Mouse (Mus musculus) layer of hippocampus, adult 2 months (tissue): ENCODE results near the gene Ahsg. TPM values are rescaled to one million over a fixed set of nuclear protein-coding genes. Genes with fewer than 3 reads are reported as not detected.

Experiments
- DNase-seq, 2 experiments: peaks; one replicate each; pipeline ENCODE4 v3.0.0; 2022; ENCODE audit warnings: low spot score in 2 of 2
- H3K27ac ChIP-seq: fragments of 200-600 bp; 2 replicates; pipeline ENCODE4 v1.8.1; 2022
- H3K4me3 ChIP-seq: fragments of 200-600 bp; 2 replicates; pipeline ENCODE4 v1.8.1; 2022; ENCODE audit warnings: mild to moderate bottlenecking
- CTCF ChIP-seq: fragments of 200-600 bp; conservative IDR thresholded peaks from 2 replicates; pipeline ENCODE4 v1.8.1; 2022; ENCODE audit warnings: antibody characterized with exemption, mild to moderate bottlenecking, moderate library complexity
- total RNA-seq, 2 experiments: library from RNA; stranded (reverse); gene quantifications; 2 replicates each; pipeline ENCODE4 v1.2.3; 2021

Gene Ahsg
- total RNA-seq, 2 experiments from 2014 or later, result not detected

- no peak for TF ChIP-seq CTCF
- no peak for DNase-seq
- Histone ChIP-seq H3K4me3 (no peak overlapping the region), H3K27ac (no peak overlapping the region)
These were observed 5.5 kb downstream of the Ahsg start for GRCm38 (mm10) chr16:22896618-22897017.

- Histone ChIP-seq H3K27ac (no peak overlapping the region), H3K4me3 (no peak overlapping the region)
- TF ChIP-seq CTCF, result no peak
- DNase-seq, result no peak
These were observed 8.3 kb downstream of the Ahsg start for GRCm38 (mm10) chr16:22899346-22899745.

GRCm38 (mm10) chr16:22899866-22900570 is 8.9 kb downstream of the Ahsg start:
- H3K4me3 ChIP-seq, result no peak overlapping the region
- no peak for TF ChIP-seq CTCF
- H3K27ac ChIP-seq, result no peak overlapping the region
- DNase-seq, result no peak

- TF ChIP-seq CTCF, result no peak
- no peak overlapping the region for H3K4me3 ChIP-seq
- no peak overlapping the region for H3K27ac ChIP-seq
- no peak for DNase-seq
These were observed 10.2 kb downstream of the Ahsg start for GRCm38 (mm10) chr16:22901326-22901725.

- Histone ChIP-seq H3K4me3 (no peak overlapping the region), H3K27ac (no peak overlapping the region)
- no peak for TF ChIP-seq CTCF
- no peak for DNase-seq
These were observed 18.2 kb downstream of the Ahsg start for GRCm38 (mm10) chr16:22909290-22909689.

GRCm38 (mm10) chr16:22911986-22912385 is 20.9 kb downstream of the Ahsg start:
- peak in 1 of 2 experiments; percentile 7 for DNase-seq
- H3K27ac ChIP-seq, result peak overlapping the region; percentile 14; the same call in 1 of the 2 replicates
- TF ChIP-seq CTCF, result no peak
- H3K4me3 ChIP-seq, result no peak overlapping the region

- no peak for TF ChIP-seq CTCF
These were observed 21.8 kb downstream of the Ahsg start for GRCm38 (mm10) chr16:22912886-22913285.

GRCm38 (mm10) chr16:22914276-22914675 is 23.2 kb downstream of the Ahsg start:
- no peak overlapping the region for H3K27ac ChIP-seq
- no peak for DNase-seq
- no peak for TF ChIP-seq CTCF
- no peak overlapping the region for H3K4me3 ChIP-seq

More at GRCm38 (mm10) chr16:22912886-22913285, 21.8 kb downstream of the Ahsg start:
- Histone ChIP-seq H3K4me3 (no peak overlapping the region), H3K27ac (no peak overlapping the region)
- DNase-seq, result no peak

GRCm38 (mm10) chr16:22918034-22918433 is 27.0 kb downstream of the Ahsg start, which contains the start of gene Fetub:
TSS of gene Fetub (plus strand) at chr16:22918334.
- DNase-seq, result no peak
- no peak for TF ChIP-seq CTCF
- Histone ChIP-seq H3K4me3 (no peak within 1 kb of the TSS), H3K27ac (no peak within 1 kb of the TSS)

GRCm38 (mm10) chr16:22918664-22919312 is 27.7 kb downstream of the Ahsg start:
- DNase-seq, result no peak
- no peak overlapping the region for H3K27ac ChIP-seq
- H3K4me3 ChIP-seq, result no peak overlapping the region

GRCm38 (mm10) chr16:22919971-22920854 is 29.1 kb downstream of the Ahsg start:
- H3K27ac ChIP-seq, result no peak overlapping the region
- no peak overlapping the region for H3K4me3 ChIP-seq
- TF ChIP-seq CTCF, result no peak
- no peak for DNase-seq

More at GRCm38 (mm10) chr16:22918664-22919312, 27.7 kb downstream of the Ahsg start:
- TF ChIP-seq CTCF, result no peak

- Histone ChIP-seq H3K27ac (no peak overlapping the region), H3K4me3 (no peak overlapping the region)
- no peak for DNase-seq
- TF ChIP-seq CTCF, result no peak
These were observed 30.7 kb downstream of the Ahsg start for GRCm38 (mm10) chr16:22921761-22922160.

GRCm38 (mm10) chr16:22922433-22922832 is 31.4 kb downstream of the Ahsg start:
- no peak overlapping the region for H3K4me3 ChIP-seq
- no peak for DNase-seq
- TF ChIP-seq CTCF, result no peak

More at GRCm38 (mm10) chr16:22922433-22922832, 31.4 kb downstream of the Ahsg start:
- no peak overlapping the region for H3K27ac ChIP-seq
